Mouse (Mus musculus) spleen, postnatal 10 days (tissue): ENCODE results near the gene Dpf3.

Experiments
- DNase-seq, 2 experiments: peaks; one replicate each; pipeline ENCODE4 v3.0.0; 2021 to 2022; ENCODE audit warnings: low spot score in 2 of 2

Gene Dpf3

DNA sequence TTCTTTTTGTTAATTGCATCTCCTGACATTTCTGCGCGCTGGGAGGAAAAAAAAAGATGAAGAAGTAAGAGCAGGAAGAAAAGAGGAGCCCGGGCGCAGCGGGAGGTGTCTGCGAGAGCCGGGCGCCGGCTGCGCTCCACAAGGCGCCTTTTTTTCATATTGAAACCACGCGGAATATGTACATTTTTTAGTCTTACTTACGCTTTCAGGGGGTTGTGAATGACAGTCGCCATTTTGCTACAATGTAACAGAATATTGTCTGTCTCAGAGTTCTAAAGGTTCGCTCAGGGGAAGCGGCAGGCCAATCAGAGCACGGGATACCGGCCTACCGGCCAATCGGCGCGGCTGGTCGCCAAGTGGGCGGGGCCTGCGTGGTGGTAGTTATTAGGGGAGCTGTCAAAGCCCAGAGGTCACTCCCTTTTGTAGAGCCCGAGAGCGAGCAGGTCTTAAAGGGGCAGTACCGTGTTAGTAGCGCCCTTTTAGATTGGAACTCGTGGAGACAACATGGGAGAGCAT is at the start of gene Dpf3:
Gene Dpf3 (minus strand): TSS at position 241 of the 516 bp plus-strand sequence.
- peak; percentile 98 to 100 for DNase-seq

GRCm38 (mm10) chr12:83536039-83536438 is 48.5 kb upstream of the Dpf3 start:
- no peak for DNase-seq

DNA sequence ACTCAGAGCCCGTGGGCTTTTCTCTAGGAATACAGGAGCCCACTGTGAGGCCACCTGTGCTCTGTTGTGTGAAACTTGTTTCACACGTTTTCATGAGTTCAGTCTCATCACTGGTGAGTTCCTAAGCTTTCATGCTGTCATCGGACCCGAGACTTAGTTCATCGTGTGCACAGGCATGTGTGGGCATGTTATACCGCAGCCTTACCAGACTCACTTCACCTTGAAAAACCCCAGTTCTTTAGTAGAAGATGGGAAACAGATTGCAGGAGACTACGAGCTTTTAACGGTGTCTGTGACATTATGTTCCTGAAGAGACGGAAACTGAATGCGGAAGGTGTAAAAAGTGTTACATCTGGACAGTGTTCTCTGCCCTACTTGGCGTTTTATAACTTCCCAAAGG is 47.9 kb upstream of the Dpf3 start:
- DNase-seq, result no peak

DNA sequence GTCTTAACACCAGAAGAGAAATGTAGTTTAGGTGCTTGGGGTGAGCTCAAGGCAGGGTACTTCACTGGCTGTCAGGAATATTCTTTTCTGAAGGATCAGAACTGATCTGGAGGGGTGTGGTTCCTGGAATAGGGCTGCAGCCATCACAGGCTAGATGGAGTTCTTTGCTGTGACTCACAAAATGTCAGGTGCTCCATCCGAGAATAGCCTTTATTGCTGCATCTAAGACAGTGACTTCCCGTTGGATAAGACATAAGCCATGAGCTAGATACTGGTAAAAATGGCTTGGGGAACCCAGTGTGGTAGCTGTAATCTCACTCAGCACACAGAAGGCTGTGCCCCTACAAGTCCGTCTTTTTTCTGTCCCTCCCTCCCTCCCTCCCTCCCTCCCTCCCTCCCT is 46.7 kb upstream of the Dpf3 start:
- no peak for DNase-seq

GRCm38 (mm10) chr12:83532966-83533365 is 45.5 kb upstream of the Dpf3 start:
- no peak for DNase-seq

- DNase-seq, result no peak
Observed at GRCm38 (mm10) chr12:83531992-83532391, 44.5 kb upstream of the Dpf3 start.

- no peak for DNase-seq
Observed at GRCm38 (mm10) chr12:83528665-83529064, 41.1 kb upstream of the Dpf3 start.

DNA sequence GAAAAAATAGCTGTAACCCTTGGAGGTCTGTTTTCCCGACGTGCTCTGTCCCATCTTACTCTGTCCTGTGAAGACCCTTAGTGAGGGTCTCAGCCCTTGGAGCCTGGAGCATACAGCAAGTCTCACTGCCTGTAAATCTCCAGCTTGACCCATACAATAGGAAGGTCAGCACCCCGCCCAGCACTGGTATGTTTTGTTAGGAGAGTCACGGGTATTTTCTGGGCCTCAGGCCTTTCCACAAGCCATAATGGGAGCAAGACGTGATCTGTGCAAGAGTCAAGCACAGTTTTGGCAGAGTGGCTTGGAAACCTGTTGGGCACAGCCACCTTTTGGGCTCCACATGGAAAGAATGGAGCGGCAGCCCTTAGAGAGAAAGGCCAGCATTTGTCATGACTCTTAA is 40.3 kb upstream of the Dpf3 start:
- no peak for DNase-seq

GRCm38 (mm10) chr12:83525822-83526544 is 38.5 kb upstream of the Dpf3 start:
- DNase-seq, result no peak

DNA sequence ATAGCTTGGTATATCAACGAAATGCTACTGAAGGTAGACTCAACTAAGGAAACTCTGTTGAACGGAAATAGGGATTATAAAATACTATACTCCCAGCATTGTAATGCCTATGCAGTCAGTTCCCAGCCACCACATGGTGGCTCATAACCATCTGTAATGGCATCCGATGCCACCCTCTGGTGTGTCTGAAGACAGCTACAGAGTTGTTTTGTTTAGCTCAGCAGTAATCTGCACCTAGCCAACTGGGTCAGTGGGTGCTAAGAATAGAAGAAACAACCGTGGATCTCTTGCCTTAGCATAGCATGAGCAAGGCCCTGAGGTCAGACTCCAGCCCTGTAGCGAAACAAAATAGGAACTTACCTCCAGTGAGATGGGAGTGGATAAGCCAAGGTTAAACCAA is 36.8 kb upstream of the Dpf3 start:
- no peak for DNase-seq

DNA sequence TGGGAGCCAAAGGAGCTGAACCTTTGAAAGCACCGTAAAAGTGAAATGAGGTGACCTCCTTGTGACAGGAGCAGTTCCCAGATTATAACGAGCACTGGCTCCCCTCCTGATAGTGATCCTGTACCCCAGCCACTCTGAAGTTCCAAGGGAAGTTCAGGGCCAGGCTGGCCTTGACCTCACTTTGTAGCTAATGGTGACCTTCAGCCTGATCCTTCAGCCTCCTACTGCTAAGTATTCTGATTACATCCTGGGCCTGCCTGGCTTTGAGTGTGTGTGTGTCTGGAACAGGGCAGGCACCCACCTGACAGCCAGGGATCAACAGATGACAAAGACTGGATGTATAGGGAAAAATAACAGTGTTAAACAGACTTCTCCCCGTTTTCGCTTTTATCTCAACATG is 36.4 kb upstream of the Dpf3 start:
- DNase-seq, result no peak

GRCm38 (mm10) chr12:83523056-83523455 is 35.5 kb upstream of the Dpf3 start:
- no peak for DNase-seq

GRCm38 (mm10) chr12:83521083-83521482 is 33.6 kb upstream of the Dpf3 start:
- DNase-seq, result no peak

DNA sequence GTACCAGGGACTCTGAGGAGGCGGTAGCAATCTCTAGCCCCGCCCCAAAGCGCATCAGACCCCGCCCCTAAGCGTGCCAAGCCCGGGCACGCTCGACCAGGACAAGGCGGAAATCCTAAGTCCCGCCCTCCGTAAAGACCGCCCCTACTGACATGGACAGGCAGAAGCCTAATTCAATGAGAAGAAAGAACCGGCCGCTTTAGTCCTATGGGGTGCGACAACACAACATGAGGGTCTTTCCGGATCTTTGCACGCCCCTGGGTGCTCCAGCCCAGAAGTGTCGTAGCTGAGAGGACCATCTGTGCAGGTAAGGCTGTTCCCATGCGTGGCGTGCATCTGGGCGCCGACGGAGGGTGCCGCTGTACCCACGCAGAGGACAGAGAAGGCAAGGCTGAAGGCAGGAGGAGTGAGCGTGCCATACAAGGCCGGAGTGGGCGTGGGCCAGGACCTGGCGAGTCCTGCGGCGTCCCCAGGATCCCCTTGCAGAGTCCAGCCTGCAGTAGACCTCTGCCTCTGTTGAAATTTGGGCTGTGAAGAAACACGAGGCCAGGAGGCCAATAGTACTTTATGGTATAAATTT is 32.9 kb upstream of the Dpf3 start, which contains the start of gene Dcaf4:
Gene Dcaf4 (plus strand): TSS at position 156 of the 580 bp plus-strand sequence.
- DNase-seq, result peak; percentile 97 to 99

DNA sequence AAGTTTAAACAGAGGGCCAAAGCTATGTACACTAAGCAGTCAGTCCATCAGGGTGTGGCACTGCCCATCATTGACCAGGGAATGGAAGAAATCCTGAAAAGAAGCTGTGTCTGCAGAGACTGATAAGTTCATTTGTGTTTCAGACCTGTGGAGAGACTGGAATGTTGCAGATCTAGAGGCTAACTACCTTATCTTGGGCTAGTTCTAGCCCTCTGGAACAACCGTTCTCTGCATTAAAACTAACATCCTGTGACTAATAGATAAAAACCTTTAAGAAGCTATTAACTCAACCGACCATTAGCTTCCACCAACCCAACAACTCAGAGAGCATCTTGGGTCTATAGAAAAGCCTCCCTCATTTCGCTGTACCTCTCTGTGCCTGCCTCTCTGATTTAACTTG is 30.1 kb upstream of the Dpf3 start:
- DNase-seq, result no peak

GRCm38 (mm10) chr12:83514216-83514615 is 26.7 kb upstream of the Dpf3 start:
- DNase-seq, result no peak

DNA sequence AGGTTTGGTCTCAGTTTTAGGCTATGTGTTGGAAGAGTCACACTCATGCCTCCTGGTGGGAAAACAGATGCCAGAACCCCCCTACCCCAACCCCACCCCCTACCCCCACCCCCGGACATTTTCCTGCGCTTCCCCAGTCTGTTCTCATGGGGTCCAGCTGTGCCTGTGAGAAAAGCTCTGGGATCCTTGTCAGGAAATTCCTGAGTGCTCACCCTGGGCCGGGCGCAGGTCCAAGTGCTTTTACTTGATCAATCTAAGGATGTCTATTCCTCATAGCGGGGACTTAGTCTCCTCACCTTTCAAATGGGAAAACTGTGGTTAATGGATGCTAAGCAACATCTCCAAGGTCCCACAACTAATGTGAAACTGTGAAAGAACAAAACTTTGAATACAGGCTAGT is 25.7 kb upstream of the Dpf3 start:
- DNase-seq, result no peak

DNA sequence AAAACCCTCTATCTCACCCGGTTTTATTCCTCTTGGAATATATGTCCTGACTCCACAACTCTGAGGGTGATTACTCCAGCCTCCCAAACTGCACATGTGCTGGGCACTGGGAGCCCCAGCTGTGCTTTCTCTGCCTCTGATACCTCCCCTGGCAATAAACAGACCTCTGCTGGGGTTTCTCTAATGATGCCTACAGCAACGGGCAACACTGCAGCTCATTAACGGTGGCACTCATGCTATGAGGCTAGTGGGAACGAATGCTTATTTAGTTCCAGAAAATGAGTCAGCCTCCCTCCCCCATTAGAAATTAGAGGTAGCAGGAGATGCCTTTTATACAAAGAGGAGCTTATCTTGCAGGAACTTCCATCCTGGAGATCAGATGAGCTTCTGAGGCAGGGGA is 25.3 kb upstream of the Dpf3 start:
- no peak for DNase-seq

- DNase-seq, result no peak
Observed at GRCm38 (mm10) chr12:83510586-83510985, 23.1 kb upstream of the Dpf3 start.

GRCm38 (mm10) chr12:83506543-83506942 is 19.0 kb upstream of the Dpf3 start:
- no peak for DNase-seq

DNA sequence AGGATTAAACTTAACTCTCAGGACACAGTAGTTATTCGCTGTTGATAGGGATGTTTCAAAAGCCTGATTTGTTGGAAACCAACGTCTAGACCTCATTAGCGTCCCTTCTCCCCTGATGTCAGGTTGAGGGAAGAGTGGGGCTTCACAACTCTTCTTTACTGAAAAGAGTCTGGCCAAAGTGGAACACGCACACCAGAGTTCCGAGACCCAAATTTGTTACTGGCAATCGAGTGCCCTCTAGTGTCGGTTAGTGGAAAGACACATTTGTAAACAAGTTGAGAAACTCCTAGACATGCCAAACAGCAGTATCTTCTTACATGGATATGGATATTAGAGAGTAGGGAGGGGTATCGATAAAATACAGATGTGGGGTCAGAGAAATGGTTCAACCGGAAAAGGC is 14.7 kb upstream of the Dpf3 start:
- DNase-seq, result peak; percentile 59 to 69

DNA sequence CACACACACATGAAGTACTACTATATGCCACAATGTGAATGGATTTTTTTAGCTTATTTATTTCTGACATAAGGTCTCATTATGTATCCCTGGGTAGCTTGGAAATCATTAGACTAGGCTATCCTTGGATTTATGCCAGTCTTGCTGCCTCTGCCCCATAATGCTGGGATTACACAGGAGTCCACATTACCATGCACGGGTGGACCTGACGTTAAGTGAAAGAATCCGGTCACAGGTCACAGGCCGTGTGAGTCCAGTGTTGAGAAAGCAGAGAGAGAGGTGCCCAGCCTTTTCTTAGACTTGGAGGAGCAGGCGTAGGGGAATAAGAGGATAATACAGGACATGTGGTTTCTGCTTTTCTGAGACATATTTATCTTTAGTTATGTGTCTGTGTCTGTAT is 11.7 kb upstream of the Dpf3 start:
- DNase-seq, result no peak

DNA sequence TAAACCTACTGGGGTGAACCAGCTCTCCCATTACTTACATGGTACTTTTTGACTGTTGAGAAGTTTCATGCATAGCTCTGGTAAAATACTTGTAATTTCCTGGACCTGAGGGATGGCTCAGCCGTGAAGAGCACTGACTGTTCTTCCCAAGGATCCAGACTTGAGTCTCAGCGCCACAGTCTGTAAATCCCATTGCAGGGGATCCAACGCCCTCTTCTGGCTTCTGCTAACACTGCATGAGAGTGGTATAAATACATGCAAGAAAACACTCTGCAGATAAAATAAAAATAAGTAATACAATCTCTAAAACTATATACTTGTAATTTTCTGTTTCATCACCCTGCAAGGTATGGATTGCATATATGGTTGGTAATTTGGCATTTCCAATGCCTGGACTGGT is 10.4 kb upstream of the Dpf3 start:
- no peak for DNase-seq
